Mouse (Mus musculus): ENCODE measurements at regions not wholly inside any gene's neighbourhood (a gene's known extent, or its start where the extent isn't known, plus 50 kb on each side); places are given as distances from the start of the nearest gene placed in this dataset.

- TF ChIP-seq CTCF (IDR thresholded peaks at IDR 0.05; ENCODE audit: insufficient read depth, low read length) (no peak), POLR2A (IDR thresholded peaks at IDR 0.05; ENCODE audit: borderline replicate concordance, extremely low read depth, low read depth, low read length) (no peak)
- WGBS = 66% methylated on average over 2 of the region's 2 CpGs
- H3K4me3 ChIP-seq (replicated peaks; ENCODE audit: extremely low read depth, low read depth, low read length) = no peak overlapping the region
- no peaks in the 10 kb centered on the region for H3K4me1 ChIP-seq (ENCODE audit: control insufficient read depth, insufficient read depth, low read length)
- no peak for DNase-seq
Observed at GRCm38 (mm10) chr5:44341457-44342014, 115.1 kb upstream of the Tapt1 start.

GRCm38 (mm10) chr5:44338662-44339061, 112.2 kb upstream of the Tapt1 start:
- WGBS = 89% methylated on average over 4 of the region's 4 CpGs
- no peaks in the 10 kb centered on the region for H3K4me1 ChIP-seq (ENCODE audit: control insufficient read depth, insufficient read depth, low read length)

DNA sequence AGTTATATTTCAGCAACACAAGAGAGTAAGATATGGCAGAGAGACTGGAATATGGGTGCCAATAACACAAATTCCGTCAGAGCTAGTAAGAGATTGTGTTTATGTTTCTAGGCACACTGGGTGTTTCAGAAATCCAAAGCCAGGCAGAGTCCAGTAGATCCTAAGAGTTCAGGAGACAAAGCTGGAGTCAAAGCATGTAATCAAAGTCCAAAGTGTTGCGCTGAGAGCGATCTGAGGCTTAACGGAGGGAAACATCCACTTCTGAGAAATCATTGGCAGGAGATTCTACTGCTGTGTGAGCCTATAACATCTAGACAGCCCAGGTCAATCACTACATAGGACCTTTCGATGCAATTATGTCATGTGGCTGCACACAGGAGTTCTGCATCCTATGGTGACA, 109.3 kb upstream of the Tapt1 start:
- Histone ChIP-seq H3K4me3 (replicated peaks; ENCODE audit: extremely low read depth, low read depth, low read length) (no peak overlapping the region), H3K4me1 (ENCODE audit: control insufficient read depth, insufficient read depth, low read length) (no peaks in the 10 kb centered on the region)
- WGBS = 86% methylated on average over 5 of the region's 5 CpGs
- no peak for DNase-seq
- TF ChIP-seq POLR2A (IDR thresholded peaks at IDR 0.05; ENCODE audit: borderline replicate concordance, extremely low read depth, low read depth, low read length) (no peak), CTCF (IDR thresholded peaks at IDR 0.05; ENCODE audit: insufficient read depth, low read length) (no peak)

More at GRCm38 (mm10) chr5:44338662-44339061, 112.2 kb upstream of the Tapt1 start:
- no peak overlapping the region for H3K4me3 ChIP-seq (replicated peaks; ENCODE audit: extremely low read depth, low read depth, low read length)
- DNase-seq = no peak
- TF ChIP-seq POLR2A (IDR thresholded peaks at IDR 0.05; ENCODE audit: borderline replicate concordance, extremely low read depth, low read depth, low read length) = no peak
- TF ChIP-seq CTCF (IDR thresholded peaks at IDR 0.05; ENCODE audit: insufficient read depth, low read length) = no peak

DNA sequence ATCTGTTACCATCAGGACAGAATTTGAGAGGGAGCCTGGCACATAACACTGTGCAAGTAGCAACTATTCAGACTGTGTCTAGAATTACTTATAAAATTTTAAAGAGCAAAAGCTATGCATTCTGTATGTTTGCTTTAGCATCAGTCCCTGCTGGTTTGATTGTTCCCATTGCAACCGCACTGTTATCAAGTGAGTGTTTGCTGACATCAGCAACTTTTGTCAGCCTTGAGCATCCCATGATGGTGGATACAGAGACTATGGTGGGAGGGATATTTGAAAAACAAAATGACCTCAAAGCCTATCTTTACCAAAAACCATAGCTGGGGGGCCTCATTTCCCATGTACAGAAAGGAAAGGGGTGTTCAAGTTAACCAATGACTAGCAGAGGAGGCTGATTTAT, 93.2 kb upstream of the Tapt1 start:
- Histone ChIP-seq H3K4me1 (ENCODE audit: control insufficient read depth, insufficient read depth, low read length) (no peaks in the 10 kb centered on the region), H3K4me3 (replicated peaks; ENCODE audit: extremely low read depth, low read depth, low read length) (no peak overlapping the region)
- TF ChIP-seq POLR2A (IDR thresholded peaks at IDR 0.05; ENCODE audit: borderline replicate concordance, extremely low read depth, low read depth, low read length) = no peak
- TF ChIP-seq CTCF (IDR thresholded peaks at IDR 0.05; ENCODE audit: insufficient read depth, low read length) = no peak
- no peak for DNase-seq
- 93% methylated on average over 1 of the region's 1 CpGs for WGBS

GRCm38 (mm10) chr5:44306769-44307557, 80.5 kb upstream of the Tapt1 start:
- Histone ChIP-seq H3K4me3 (replicated peaks; ENCODE audit: extremely low read depth, low read depth, low read length) (no peak overlapping the region), H3K4me1 (ENCODE audit: control insufficient read depth, insufficient read depth, low read length) (no peaks in the 10 kb centered on the region)
- TF ChIP-seq CTCF (IDR thresholded peaks at IDR 0.05; ENCODE audit: insufficient read depth, low read length) (no peak), POLR2A (IDR thresholded peaks at IDR 0.05; ENCODE audit: borderline replicate concordance, extremely low read depth, low read depth, low read length) (no peak)
- 20% methylated on average over 16 of the region's 16 CpGs for WGBS
- no peak for DNase-seq

GRCm38 (mm10) chr5:44303886-44304855, 77.7 kb upstream of the Tapt1 start:
- WGBS = 26% methylated on average over 14 of the region's 14 CpGs
- H3K4me3 ChIP-seq (replicated peaks; ENCODE audit: extremely low read depth, low read depth, low read length) = no peak overlapping the region
- peak; percentile 46 for DNase-seq

DNA sequence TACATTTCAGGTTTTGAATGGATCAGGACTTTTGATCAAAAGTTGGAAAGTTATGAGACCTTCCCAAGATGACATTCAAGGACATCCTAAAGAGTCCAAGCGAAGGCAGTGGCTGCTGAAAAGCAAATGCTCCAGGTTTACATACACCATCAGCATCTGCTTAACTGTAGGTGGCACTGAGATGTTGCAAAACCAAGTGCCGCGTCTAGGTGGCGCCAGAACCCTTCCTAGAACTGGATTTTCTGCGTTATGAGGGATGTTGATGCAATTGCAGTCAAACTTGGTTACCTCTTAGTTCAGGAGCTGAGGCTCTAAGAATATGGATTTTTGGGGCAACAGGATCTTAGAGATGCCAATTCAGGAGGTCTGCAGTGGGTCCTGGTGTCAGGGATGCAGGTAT, 58.0 kb upstream of the Tapt1 start:
- no peak for TF ChIP-seq POLR2A (IDR thresholded peaks at IDR 0.05; ENCODE audit: borderline replicate concordance, extremely low read depth, low read depth, low read length)
- TF ChIP-seq CTCF (IDR thresholded peaks at IDR 0.05; ENCODE audit: insufficient read depth, low read length) = peak; percentile 97
- H3K4me1 ChIP-seq (ENCODE audit: control insufficient read depth, insufficient read depth, low read length) = no peaks in the 10 kb centered on the region
- WGBS = 13% methylated on average over 5 of the region's 5 CpGs
- peak; percentile 72 for DNase-seq
- no peak overlapping the region for H3K4me3 ChIP-seq (replicated peaks; ENCODE audit: extremely low read depth, low read depth, low read length)

More at GRCm38 (mm10) chr5:44303886-44304855, 77.7 kb upstream of the Tapt1 start:
- no peak for TF ChIP-seq POLR2A (IDR thresholded peaks at IDR 0.05; ENCODE audit: borderline replicate concordance, extremely low read depth, low read depth, low read length)
- TF ChIP-seq CTCF (IDR thresholded peaks at IDR 0.05; ENCODE audit: insufficient read depth, low read length) = peak; percentile 59
- H3K4me1 ChIP-seq (ENCODE audit: control insufficient read depth, insufficient read depth, low read length) = no peaks in the 10 kb centered on the region
